Mouse (Mus musculus) ES-E14 (cell line): ENCODE measurements around the gene Hcfc1r1. TPM values are rescaled to one million over a fixed set of nuclear protein-coding genes. Genes with fewer than 3 reads are reported as not detected.

Experiments
- DNase-seq: peaks from one replicate; pipeline ENCODE4 v3.0.0-alpha.2; 2013; ENCODE audit warnings: low read depth, low spot score
- H3K27ac ChIP-seq: 2 replicates; pipeline ENCODE4 v1.5.1; 2012; ENCODE audit warnings: low read depth, mild to moderate bottlenecking, low read length, moderate library complexity, mixed read lengths; ENCODE audit not compliant: poor library complexity, insufficient read depth, severe bottlenecking
- H3K36me3 ChIP-seq: 2 replicates; pipeline ENCODE4 v1.6.1; 2012; ENCODE audit warnings: mild to moderate bottlenecking, low read length, moderate library complexity, mixed read lengths; ENCODE audit not compliant: control insufficient read depth, poor library complexity, insufficient read depth, severe bottlenecking
- H3K4me1 ChIP-seq, 2 experiments: fragments of 150-350 bp in 1 of 2; sonication (generic) in 1 of 2; 2 replicates each; pipeline ENCODE4 v1.6.1; 2012; ENCODE audit warnings: low read length in 2 of 2, mild to moderate bottlenecking in 1 of 2, mixed read lengths in 1 of 2; ENCODE audit not compliant: control insufficient read depth in 2 of 2, insufficient read depth in 2 of 2, poor library complexity in 1 of 2
- H3K4me3 ChIP-seq, 2 experiments: fragments of 150-350 bp in 1 of 2; sonication (generic) in 1 of 2; 2 replicates each; pipeline ENCODE4 v1.5.1; 2012; ENCODE audit warnings: low read length in 2 of 2, low read depth in 1 of 2, mild to moderate bottlenecking in 1 of 2, mixed read lengths in 1 of 2; ENCODE audit not compliant: insufficient read depth in 1 of 2, poor library complexity in 1 of 2, severe bottlenecking in 1 of 2
- H3K9ac ChIP-seq: 2 replicates; pipeline ENCODE4 v1.6.1; 2012; ENCODE audit warnings: low read depth, mild to moderate bottlenecking, low read length, mixed read lengths; ENCODE audit not compliant: poor library complexity, insufficient read depth, severe bottlenecking
- H3K9me3 ChIP-seq: fragments of 150-350 bp; sonication (generic); 2 replicates; pipeline ENCODE4 v1.6.1; 2012; ENCODE audit warnings: low read depth, mild to moderate bottlenecking, low read length; ENCODE audit not compliant: control insufficient read depth, insufficient read depth
- CHD2 ChIP-seq: IDR thresholded peaks from 2 replicates; pipeline ENCODE4 v1.6.1; 2014; ENCODE audit warnings: mild to moderate bottlenecking, low read depth, low read length, inconsistent platforms
- HCFC1 ChIP-seq: IDR thresholded peaks from 2 replicates; pipeline ENCODE4 v1.6.1; 2012; ENCODE audit warnings: low read length, inconsistent platforms, borderline replicate concordance; ENCODE audit not compliant: insufficient read depth
- MAFK ChIP-seq: IDR thresholded peaks from 2 replicates; pipeline ENCODE4 v1.6.1; 2014; ENCODE audit warnings: mild to moderate bottlenecking, low read depth, low read length, inconsistent platforms; ENCODE audit not compliant: insufficient read depth
- ZC3H11A ChIP-seq: IDR thresholded peaks from 2 replicates; pipeline ENCODE4 v1.6.1; 2012; ENCODE audit warnings: low read depth, mild to moderate bottlenecking, inconsistent platforms, low read length, borderline replicate concordance
- ZNF384 ChIP-seq: IDR thresholded peaks from 2 replicates; pipeline ENCODE4 v1.6.1; 2012; ENCODE audit warnings: low read depth, low read length, inconsistent platforms
- in situ Hi-C, 2 experiments: fragments of 600-800 bp; cut with MboI; formaldehyde crosslinking; loops; one replicate each; pipeline ENCODE4 v1.15.1; 2025; ENCODE audit warnings: low sequenced_read_pairs in 2 of 2, inconsistent platforms in 1 of 2; ENCODE audit not compliant: unreplicated experiment in 2 of 2
- total RNA-seq: library from RNA; depleted of rRNA; stranded (reverse); fragments of 300-350 nt; gene quantifications from 2 replicates; pipeline ENCODE4 v1.2.3, GENCODE M21; 2012; rRNA removed

The Hcfc1r1 gene
- 26.4 and 36.4 TPM in 2 replicates for total RNA-seq

GRCm38 (mm10) chr17:23673424-23674073 is at the start of gene Hcfc1r1, which contains the start of gene Thoc6:
Gene Hcfc1r1 (plus strand): TSS chr17:23673596.
Gene Thoc6 (minus strand): TSS chr17:23673882.
- Histone ChIP-seq H3K9me3 (no peaks in the 10 kb centered on the region), H3K4me3 (peak within 1 kb of the TSS; percentile 85 to 96), H3K27ac (peak within 1 kb of the TSS; percentile 94), H3K4me1 (peaks cover 0 to 28% of the 10 kb centered on the region in 2 experiments; a peak in 2 of 4 replicates), H3K9ac (peak within 1 kb of the TSS; percentile 90), H3K36me3 (peaks cover 22% of the 10 kb centered on the region)
- TF ChIP-seq CHD2 (peak; percentile 84), ZC3H11A (no peak), HCFC1 (peak; percentile 98)
- in situ Hi-C loops: no loop called here
- peak; percentile 95 for DNase-seq

DNA sequence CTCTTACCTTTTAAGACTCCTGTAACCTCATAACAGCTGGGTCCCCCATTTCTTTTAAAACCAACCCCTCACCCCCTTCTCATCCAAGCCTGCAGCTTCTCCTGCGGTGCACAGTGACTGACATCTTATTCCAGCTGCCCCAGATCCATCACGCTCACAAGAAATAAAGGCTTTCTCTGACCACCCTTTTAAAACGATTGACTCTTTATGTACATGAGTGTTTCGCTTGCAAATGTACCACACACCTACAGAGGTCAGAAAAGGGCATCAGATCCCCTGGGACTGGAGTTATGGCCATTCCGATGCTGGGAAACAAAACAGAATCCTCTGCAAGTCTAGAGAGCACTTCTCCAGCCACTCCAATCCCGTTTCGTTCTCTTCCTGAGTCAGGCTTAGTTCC is 45.6 kb upstream of the Hcfc1r1 start:
- in situ Hi-C loops: no loop called here
- no peak for DNase-seq
- TF ChIP-seq ZC3H11A (no peak), MAFK (no peak), ZNF384 (no peak), CHD2 (no peak), HCFC1 (no peak)
- no peak overlapping the region for H3K9ac ChIP-seq
- no peaks in the 10 kb centered on the region for H3K9me3 ChIP-seq
- no peak overlapping the region for H3K27ac ChIP-seq
- no peaks in the 10 kb centered on the region for H3K36me3 ChIP-seq
- H3K4me1 ChIP-seq: peaks cover 8 to 21% of the 10 kb centered on the region in 2 experiments; a peak in 3 of 4 replicates
- no peak overlapping the region for H3K4me3 ChIP-seq

- H3K27ac ChIP-seq: no peak overlapping the region
- H3K4me3 ChIP-seq: peak overlapping the region; percentile 31; a peak in 3 of 4 replicates
- H3K4me1 ChIP-seq: peaks cover 8 to 23% of the 10 kb centered on the region in 2 experiments; a peak in 3 of 4 replicates
- peak; percentile 80 for DNase-seq
- H3K36me3 ChIP-seq: no peaks in the 10 kb centered on the region
- H3K9ac ChIP-seq: peak overlapping the region; percentile 18; the same call in 1 of the 2 replicates
- TF ChIP-seq HCFC1: peak; percentile 37; the same call in 1 of the 2 replicates
- TF ChIP-seq ZC3H11A: peak; percentile 56; the same call in 1 of the 2 replicates
- TF ChIP-seq MAFK: no peak
- H3K9me3 ChIP-seq: no peaks in the 10 kb centered on the region
- in situ Hi-C loops: no loop called here
Measured at GRCm38 (mm10) chr17:23630195-23631020, 43.0 kb upstream of the Hcfc1r1 start.

GRCm38 (mm10) chr17:23631241-23631640 is 42.2 kb upstream of the Hcfc1r1 start:
- Histone ChIP-seq H3K9ac (peak overlapping the region; percentile 9; the same call in 1 of the 2 replicates), H3K4me3 (peak overlapping the region in 1 of 2 experiments; percentile 31; a peak in 2 of 4 replicates)
- TF ChIP-seq MAFK (no peak), HCFC1 (no peak), ZNF384 (no peak), ZC3H11A (no peak), CHD2 (no peak)

More at GRCm38 (mm10) chr17:23631241-23631640, 42.2 kb upstream of the Hcfc1r1 start:
- Histone ChIP-seq H3K4me1 (peaks cover 8 to 23% of the 10 kb centered on the region in 2 experiments; a peak in 3 of 4 replicates), H3K9me3 (no peaks in the 10 kb centered on the region), H3K36me3 (no peaks in the 10 kb centered on the region), H3K27ac (no peak overlapping the region)
- DNase-seq: no peak
- in situ Hi-C loops: no loop called here
